Mouse (Mus musculus): ENCODE measurements at regions not wholly inside any gene's neighbourhood (a gene's known extent, or its start where the extent isn't known, plus 50 kb on each side); places are given as distances from the start of the nearest gene placed in this dataset.

DNA sequence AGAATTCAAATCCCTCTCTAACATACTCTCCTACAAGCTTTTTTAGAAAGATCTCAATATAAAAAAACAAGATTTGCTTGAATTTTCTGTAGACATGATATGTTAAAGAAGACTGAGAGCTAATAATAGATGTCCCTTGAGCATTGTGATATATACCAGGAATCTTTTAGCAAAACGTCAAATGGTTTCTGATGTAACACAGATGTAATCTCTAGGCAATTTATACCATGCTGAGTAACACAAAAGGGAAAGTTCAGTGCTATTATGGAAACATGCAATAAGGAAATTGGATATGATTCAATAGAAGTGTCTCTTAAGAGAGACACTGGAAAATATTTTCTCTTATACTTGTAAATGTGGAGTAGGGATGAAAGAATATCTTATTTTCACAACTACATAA lies 434.8 kb upstream of the Fsip2 start:
- no peak overlapping the region for H3K4me3 ChIP-seq
- no peaks in the 10 kb centered on the region for H3K36me3 ChIP-seq
- WGBS, result 30% methylated on average over 1 of the region's 1 CpGs
- H3K9me3 ChIP-seq, result no peaks in the 10 kb centered on the region
- H3K27me3 ChIP-seq, result no peaks in the 10 kb centered on the region
- no peak overlapping the region for H3K4me2 ChIP-seq
- ATAC-seq (ENCODE audit: low FRiP score), result no peak
- H3K4me1 ChIP-seq (replicated peaks), result no peaks in the 10 kb centered on the region
- H3K27ac ChIP-seq, result no peak overlapping the region
- H3K9ac ChIP-seq, result no peak overlapping the region

DNA sequence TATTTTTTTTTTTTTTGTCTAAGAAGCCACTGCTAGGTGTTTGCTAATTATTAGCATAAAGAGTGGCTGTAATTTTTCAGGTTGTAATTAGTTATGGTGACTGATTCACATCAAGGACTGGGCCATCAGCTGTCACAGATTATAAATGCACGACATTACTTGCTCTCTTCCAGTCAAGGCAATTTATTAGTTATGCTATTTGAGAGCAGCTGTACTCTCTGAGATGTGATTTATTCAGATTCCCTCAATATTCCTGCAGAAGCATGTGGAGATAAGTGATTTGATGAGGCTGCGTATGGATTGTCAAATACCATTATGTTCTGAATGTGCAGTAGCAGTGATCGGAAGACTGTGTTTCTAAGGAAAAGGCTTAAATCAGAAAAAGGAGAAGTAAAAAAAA lies 428.3 kb upstream of the Fsip2 start:
- H3K27ac ChIP-seq, result no peak overlapping the region
- H3K27me3 ChIP-seq, result no peaks in the 10 kb centered on the region
- no peak overlapping the region for H3K4me2 ChIP-seq
- H3K4me3 ChIP-seq, result no peak overlapping the region
- no peaks in the 10 kb centered on the region for H3K36me3 ChIP-seq
- peak; percentile 84 for ATAC-seq (ENCODE audit: low FRiP score)
- WGBS, result 48% methylated on average over 3 of the region's 3 CpGs
- no peak overlapping the region for H3K9ac ChIP-seq
- H3K9me3 ChIP-seq, result no peaks in the 10 kb centered on the region
- no peaks in the 10 kb centered on the region for H3K4me1 ChIP-seq (replicated peaks)

DNA sequence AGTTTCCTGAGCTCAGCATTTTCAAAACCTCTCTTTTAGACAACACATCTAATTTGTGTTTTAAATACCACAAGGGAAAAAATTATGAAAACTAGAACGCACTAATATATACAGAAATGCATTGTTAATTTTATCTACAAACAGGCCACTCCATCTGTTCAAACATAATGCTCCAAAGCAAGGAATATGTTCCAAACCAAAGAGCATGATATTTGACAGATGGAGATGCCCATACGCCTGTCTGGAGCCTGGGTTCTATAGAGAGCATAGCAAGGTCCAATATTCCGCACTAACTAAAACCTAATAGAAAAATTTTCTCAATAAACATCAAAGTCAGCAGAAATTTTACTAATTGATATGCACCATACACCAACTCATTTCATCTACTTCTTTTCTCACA lies 423.5 kb upstream of the Fsip2 start:
- Histone ChIP-seq H3K27ac (no peak overlapping the region), H3K9ac (no peak overlapping the region), H3K4me2 (no peak overlapping the region), H3K4me1 (replicated peaks) (no peaks in the 10 kb centered on the region), H3K27me3 (no peaks in the 10 kb centered on the region), H3K4me3 (no peak overlapping the region), H3K9me3 (no peaks in the 10 kb centered on the region), H3K36me3 (no peaks in the 10 kb centered on the region)
- ATAC-seq (ENCODE audit: low FRiP score), result no peak
- WGBS, result 77% methylated on average over 3 of the region's 3 CpGs

DNA sequence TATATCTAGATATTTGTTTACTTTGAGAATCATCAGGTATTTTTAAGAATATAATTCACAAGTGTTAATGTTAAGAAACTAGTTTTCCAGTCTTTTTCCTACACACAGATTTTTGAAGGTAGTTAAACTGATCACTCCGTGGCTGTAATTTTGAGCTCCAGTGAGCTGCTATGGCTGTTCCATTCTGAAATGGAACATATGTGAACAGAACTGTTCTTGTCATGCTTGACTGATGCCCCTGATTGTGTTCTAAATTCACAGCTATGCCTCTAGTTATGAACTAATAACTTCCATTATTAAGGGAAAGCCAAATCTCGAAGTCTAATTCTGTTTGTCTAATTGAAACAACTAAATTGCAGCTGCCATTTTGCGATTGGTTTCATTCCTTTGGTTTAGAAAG lies 404.5 kb upstream of the Fsip2 start:
- no peak overlapping the region for H3K4me3 ChIP-seq
- no peaks in the 10 kb centered on the region for H3K9me3 ChIP-seq
- no peaks in the 10 kb centered on the region for H3K36me3 ChIP-seq
- H3K4me1 ChIP-seq (replicated peaks), result no peaks in the 10 kb centered on the region
- no peak overlapping the region for H3K27ac ChIP-seq
- H3K9ac ChIP-seq, result no peak overlapping the region
- no peaks in the 10 kb centered on the region for H3K27me3 ChIP-seq
- no peak overlapping the region for H3K4me2 ChIP-seq
- ATAC-seq (ENCODE audit: low FRiP score), result no peak
- 55% methylated on average over 3 of the region's 3 CpGs for WGBS

DNA sequence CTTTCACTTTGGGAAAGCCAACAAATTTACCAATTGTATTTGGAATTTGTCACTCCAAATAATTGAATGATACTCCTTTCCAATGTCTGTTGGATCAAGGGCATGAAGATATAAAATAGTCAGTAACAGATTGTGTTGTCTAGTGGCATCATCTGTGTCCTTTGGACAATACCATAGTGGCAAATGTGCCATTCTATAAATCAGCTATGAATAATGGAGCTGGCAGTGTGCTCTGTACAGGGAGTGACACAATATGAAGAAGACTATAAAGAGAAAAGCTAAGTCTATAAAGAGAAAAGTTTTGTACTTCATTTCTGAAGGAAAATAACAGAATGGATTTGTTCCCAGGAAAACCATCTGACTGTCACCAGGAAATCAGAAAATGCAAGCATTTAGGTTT lies 402.8 kb upstream of the Fsip2 start:
- Histone ChIP-seq H3K9ac (no peak overlapping the region), H3K4me3 (no peak overlapping the region), H3K4me2 (no peak overlapping the region), H3K27me3 (no peaks in the 10 kb centered on the region), H3K4me1 (replicated peaks) (no peaks in the 10 kb centered on the region), H3K27ac (no peak overlapping the region), H3K9me3 (no peaks in the 10 kb centered on the region), H3K36me3 (no peaks in the 10 kb centered on the region)
- ATAC-seq (ENCODE audit: low FRiP score), result no peak

DNA sequence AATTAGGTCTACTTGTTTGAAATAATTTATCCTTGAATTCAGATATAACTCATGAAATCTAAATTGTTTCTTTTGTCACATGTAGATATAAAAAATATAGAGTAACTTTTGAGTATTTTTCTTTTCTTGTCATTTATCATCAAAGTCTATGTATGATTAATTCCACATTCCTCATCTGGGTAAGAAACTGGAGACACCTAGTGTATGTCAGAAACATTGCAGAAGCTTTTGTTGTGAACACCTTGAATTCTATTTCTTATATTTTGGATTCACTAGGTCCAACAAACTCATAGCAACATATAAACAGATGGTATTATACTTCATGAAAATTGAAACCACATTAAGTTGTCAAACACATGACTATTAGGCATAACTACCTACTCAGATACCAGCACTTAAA lies 373.1 kb upstream of the Fsip2 start:
- H3K4me3 ChIP-seq, result no peak overlapping the region
- no peak overlapping the region for H3K4me2 ChIP-seq
- H3K27ac ChIP-seq, result no peak overlapping the region
- no peaks in the 10 kb centered on the region for H3K4me1 ChIP-seq (replicated peaks)
- H3K27me3 ChIP-seq, result no peaks in the 10 kb centered on the region
- H3K36me3 ChIP-seq, result no peaks in the 10 kb centered on the region
- no peak for ATAC-seq (ENCODE audit: low FRiP score)
- H3K9ac ChIP-seq, result no peak overlapping the region
- no peaks in the 10 kb centered on the region for H3K9me3 ChIP-seq

DNA sequence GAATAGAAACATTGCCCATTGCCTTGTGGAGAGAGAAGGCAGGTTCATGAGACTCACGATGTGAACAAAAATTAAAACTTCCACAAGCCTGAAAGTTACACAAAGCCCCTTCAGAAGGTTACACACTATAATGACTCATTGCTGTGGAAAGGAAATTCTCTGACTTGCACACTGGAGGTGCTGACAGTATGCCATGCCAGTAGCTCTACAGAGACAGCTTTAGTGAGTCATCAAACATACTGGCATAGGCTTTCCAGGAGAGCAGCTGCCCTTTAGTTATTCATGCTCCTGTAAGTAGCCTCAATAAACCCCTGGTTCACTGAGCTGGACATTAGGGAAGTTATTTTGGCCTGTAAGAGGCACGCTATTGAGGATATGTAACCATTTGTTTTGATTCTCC lies 371.3 kb upstream of the Fsip2 start:
- H3K9ac ChIP-seq, result no peak overlapping the region
- ATAC-seq (ENCODE audit: low FRiP score), result no peak
- no peak overlapping the region for H3K27ac ChIP-seq
- H3K27me3 ChIP-seq, result no peaks in the 10 kb centered on the region
- no peak overlapping the region for H3K4me2 ChIP-seq
- WGBS, result 87% methylated on average over 2 of the region's 2 CpGs
- no peaks in the 10 kb centered on the region for H3K4me1 ChIP-seq (replicated peaks)
- no peaks in the 10 kb centered on the region for H3K36me3 ChIP-seq
- no peaks in the 10 kb centered on the region for H3K9me3 ChIP-seq
- no peak overlapping the region for H3K4me3 ChIP-seq

DNA sequence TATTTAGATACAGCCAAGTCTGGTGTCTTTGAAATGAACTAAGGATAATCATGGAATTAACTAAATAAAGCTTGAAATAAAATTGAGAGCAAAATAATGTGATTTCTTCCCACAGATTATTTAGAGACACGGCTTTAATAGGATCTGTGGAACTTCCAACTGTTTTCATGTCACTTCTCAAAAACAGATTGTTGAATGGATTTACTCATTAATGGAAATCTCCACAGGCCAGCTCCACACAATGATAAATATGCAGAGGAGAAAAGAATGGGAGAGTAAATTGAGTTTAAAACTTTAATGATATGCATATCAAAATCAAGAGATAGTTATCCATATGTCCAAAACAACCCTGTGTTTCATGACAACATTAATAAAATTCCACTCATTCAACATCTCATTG lies 369.6 kb upstream of the Fsip2 start:
- Histone ChIP-seq H3K4me2 (no peak overlapping the region), H3K9ac (no peak overlapping the region), H3K4me3 (no peak overlapping the region), H3K4me1 (replicated peaks) (no peaks in the 10 kb centered on the region), H3K9me3 (no peaks in the 10 kb centered on the region), H3K27me3 (no peaks in the 10 kb centered on the region), H3K36me3 (no peaks in the 10 kb centered on the region), H3K27ac (no peak overlapping the region)
- WGBS, result 68% methylated on average over 1 of the region's 1 CpGs
- no peak for ATAC-seq (ENCODE audit: low FRiP score)

DNA sequence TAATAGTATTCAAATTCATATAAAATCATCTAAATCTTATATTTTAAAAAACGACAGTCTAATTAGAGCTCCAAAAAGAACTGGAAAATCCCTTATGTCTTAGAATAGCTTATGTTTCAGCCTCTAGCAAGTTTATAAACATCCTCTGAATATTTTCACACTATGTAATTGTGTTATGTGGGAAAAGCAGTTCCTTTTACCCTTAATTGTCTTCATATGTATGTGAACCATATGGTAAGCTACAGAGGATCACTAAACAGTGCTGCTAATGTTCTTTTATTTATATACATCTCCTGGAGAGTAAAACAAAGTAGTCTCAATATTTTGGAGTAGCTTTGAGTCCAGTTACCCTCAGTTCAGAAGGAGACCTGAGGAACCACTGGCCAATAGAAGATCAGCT lies 363.8 kb upstream of the Fsip2 start:
- no peaks in the 10 kb centered on the region for H3K27me3 ChIP-seq
- H3K9ac ChIP-seq, result no peak overlapping the region
- H3K4me2 ChIP-seq, result no peak overlapping the region
- H3K4me3 ChIP-seq, result no peak overlapping the region
- no peaks in the 10 kb centered on the region for H3K4me1 ChIP-seq (replicated peaks)
- no peak overlapping the region for H3K27ac ChIP-seq
- no peak for ATAC-seq (ENCODE audit: low FRiP score)
- WGBS, result 87% methylated on average over 1 of the region's 1 CpGs
- no peaks in the 10 kb centered on the region for H3K9me3 ChIP-seq
- H3K36me3 ChIP-seq, result no peaks in the 10 kb centered on the region

DNA sequence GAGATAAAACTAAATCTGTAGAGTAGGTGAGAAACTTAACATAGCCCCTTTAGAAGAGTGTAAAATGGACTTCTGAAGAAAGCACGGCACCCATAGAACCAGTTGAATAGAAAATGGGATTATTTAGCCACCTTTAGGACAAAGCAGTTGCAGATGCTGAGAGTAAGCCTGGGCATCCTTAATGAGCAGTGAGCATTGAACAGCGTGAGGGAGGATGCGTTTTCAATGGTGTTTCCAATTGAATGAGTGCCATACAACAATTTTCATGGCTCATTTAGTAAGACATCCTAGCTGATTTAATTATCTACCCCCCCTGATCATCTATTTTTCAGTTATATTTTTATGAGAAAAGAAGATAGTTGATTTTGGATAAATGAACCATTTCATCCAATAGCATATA lies 327.2 kb upstream of the Fsip2 start:
- H3K9me3 ChIP-seq, result no peaks in the 10 kb centered on the region
- H3K36me3 ChIP-seq, result no peaks in the 10 kb centered on the region
- no peak overlapping the region for H3K4me3 ChIP-seq
- no peaks in the 10 kb centered on the region for H3K4me1 ChIP-seq (replicated peaks)
- WGBS, result 17% methylated on average over 3 of the region's 3 CpGs
- H3K27ac ChIP-seq, result no peak overlapping the region
- no peak for ATAC-seq (ENCODE audit: low FRiP score)
- H3K27me3 ChIP-seq, result no peaks in the 10 kb centered on the region
- no peak overlapping the region for H3K4me2 ChIP-seq
- no peak overlapping the region for H3K9ac ChIP-seq

DNA sequence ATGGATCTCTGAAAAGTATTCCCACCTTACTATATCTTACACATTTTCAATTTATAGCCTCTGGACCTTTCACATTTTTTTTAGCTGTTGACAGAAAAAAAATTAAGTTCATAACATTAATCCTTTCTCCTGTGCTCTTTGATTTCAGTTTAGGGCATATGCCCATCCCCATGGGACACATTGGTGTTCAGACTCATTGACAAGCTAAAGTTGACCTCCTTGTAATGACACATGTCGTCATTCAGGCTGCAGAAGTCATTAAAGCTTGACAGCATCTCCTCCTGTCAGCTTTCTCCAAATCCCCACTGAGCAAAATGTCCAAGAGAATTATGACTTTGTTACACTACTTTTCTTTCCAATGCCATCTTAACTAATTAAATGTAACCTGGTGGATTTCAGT lies 322.9 kb upstream of the Fsip2 start:
- 21% methylated on average over 1 of the region's 1 CpGs for WGBS
- no peak overlapping the region for H3K9ac ChIP-seq
- no peak overlapping the region for H3K27ac ChIP-seq
- no peaks in the 10 kb centered on the region for H3K36me3 ChIP-seq
- ATAC-seq (ENCODE audit: low FRiP score), result no peak
- H3K4me2 ChIP-seq, result no peak overlapping the region
- no peaks in the 10 kb centered on the region for H3K27me3 ChIP-seq
- H3K4me1 ChIP-seq (replicated peaks), result no peaks in the 10 kb centered on the region
- H3K4me3 ChIP-seq, result no peak overlapping the region
- H3K9me3 ChIP-seq, result no peaks in the 10 kb centered on the region

DNA sequence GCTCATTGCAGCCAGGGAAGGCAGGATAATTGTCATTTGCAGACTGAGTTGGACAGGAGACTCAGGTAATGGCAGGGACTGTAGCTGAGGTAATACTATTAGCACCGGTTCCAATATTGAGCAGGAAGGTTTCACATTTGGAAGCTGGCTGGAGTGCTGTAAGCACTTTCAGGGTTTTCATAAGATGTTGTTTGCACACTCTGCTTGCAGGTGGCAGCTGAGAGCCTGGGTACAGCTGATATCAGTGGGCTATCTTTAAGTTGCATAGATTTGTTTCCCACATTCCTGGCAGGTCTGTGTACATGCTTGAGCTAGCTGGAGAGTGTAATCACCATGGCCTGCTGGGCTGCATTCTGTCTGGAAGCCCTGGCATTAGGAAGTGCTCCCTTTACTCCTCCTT lies 299.0 kb upstream of the Fsip2 start:
- Histone ChIP-seq H3K4me3 (no peak overlapping the region), H3K27ac (no peak overlapping the region), H3K4me1 (replicated peaks) (no peaks in the 10 kb centered on the region), H3K9ac (no peak overlapping the region), H3K4me2 (no peak overlapping the region), H3K9me3 (no peaks in the 10 kb centered on the region), H3K36me3 (no peaks in the 10 kb centered on the region), H3K27me3 (no peaks in the 10 kb centered on the region)
- ATAC-seq (ENCODE audit: low FRiP score), result no peak
- 95% methylated on average over 1 of the region's 1 CpGs for WGBS
